Mouse (Mus musculus) forebrain, embryonic 12.5 days (tissue): ENCODE results near the gene B3gnt2. TPM values are rescaled to one million over a fixed set of nuclear protein-coding genes. Genes with fewer than 3 reads are reported as not detected.

Experiments used
- ATAC-seq: fragments of 200-750 bp; cut with Nextera tagmentation; 2 replicates; pipeline ENCODE4 v1.8.0; 2017; ENCODE audit warnings: moderate TSS enrichment; ENCODE audit not compliant: low FRiP score
- H3K27ac ChIP-seq: fragments of 300-500 bp; sonication (generic); 2 replicates; pipeline ENCODE4 v1.5.1; 2016; ENCODE audit warnings: mild to moderate bottlenecking
- H3K27me3 ChIP-seq: fragments of 300-500 bp; sonication (generic); 2 replicates; pipeline ENCODE4 v1.6.1; 2016; ENCODE audit warnings: mild to moderate bottlenecking
- H3K36me3 ChIP-seq: fragments of 300-500 bp; sonication (generic); replicated peaks from 2 replicates; pipeline ENCODE4 v1.6.1; 2016; ENCODE audit warnings: mild to moderate bottlenecking
- H3K4me1 ChIP-seq: fragments of 300-500 bp; sonication (generic); 2 replicates; pipeline ENCODE4 v1.6.1; 2016
- H3K4me2 ChIP-seq: fragments of 300-500 bp; sonication (generic); 2 replicates; pipeline ENCODE4 v1.6.1; 2016; ENCODE audit warnings: mild to moderate bottlenecking, moderate library complexity
- H3K4me3 ChIP-seq: fragments of 300-500 bp; sonication (generic); replicated peaks from 2 replicates; pipeline ENCODE4 v1.5.1; 2016; ENCODE audit warnings: mild to moderate bottlenecking
- H3K9ac ChIP-seq: fragments of 300-500 bp; sonication (generic); 2 replicates; pipeline ENCODE4 v1.6.1; 2016; ENCODE audit warnings: mild to moderate bottlenecking
- H3K9me3 ChIP-seq: fragments of 300-500 bp; sonication (generic); 2 replicates; pipeline ENCODE4 v1.6.1; 2016
- WGBS: fragments of 180-500 bp; shearing (Covaris S2); methylation state at CpG from one replicate; pipeline ENCODE4 v1.1.7; 2016; 5-methylcytosine and 5-hydroxymethylcytosine counted together
- polyA plus RNA-seq: library from polyadenylated mRNA; unstranded; fragments of >200 nt; fragmentation: Nextera tagmentation; extraction: Ambion mirVana; gene quantifications from 2 replicates; pipeline ENCODE4 v1.2.1, GENCODE M21; 2016

The B3gnt2 gene
- polyA plus RNA-seq, 1 experiment from 2014 or later, result 3.5 TPM

GRCm38 (mm10) chr11:22710596-22710995 is 150.2 kb downstream of the B3gnt2 start:
- Histone ChIP-seq H3K4me2 (no peak overlapping the region), H3K4me1 (no peaks in the 10 kb centered on the region), H3K27me3 (no peaks in the 10 kb centered on the region), H3K36me3 (no peaks in the 10 kb centered on the region), H3K9me3 (no peaks in the 10 kb centered on the region), H3K4me3 (no peak overlapping the region), H3K27ac (no peak overlapping the region), H3K9ac (no peak overlapping the region)
- ATAC-seq, result peak; percentile 79; the same call in 1 of the 2 replicates
- WGBS, result 90% methylated on average over 2 of the region's 2 CpGs

Other genes starting within 250 kb of the B3gnt2 start
- 4.2 and 5.4 TPM in 2 replicates for gene Zrsr1, start 111.0 kb upstream of the B3gnt2 start, polyA plus RNA-seq
- gene Gm28048, start 121.1 kb upstream of the B3gnt2 start, polyA plus RNA-seq, result 4.7 and 5.1 TPM in 2 replicates
- gene Commd1, start 121.4 kb upstream of the B3gnt2 start, polyA plus RNA-seq, result 313 and 317 TPM in 2 replicates
- gene Cct4, start 129.6 kb upstream of the B3gnt2 start, polyA plus RNA-seq, result 352 and 361 TPM in 2 replicates
- 2.8 and 3.2 TPM in 2 replicates for gene Fam161a, start 146.6 kb upstream of the B3gnt2 start, polyA plus RNA-seq